Mouse (Mus musculus) right cerebral cortex, adult 2 months (tissue): ENCODE data around the gene Madcam1.
"Not testable (repeated sequence)": the region's sequence is repeated elsewhere in the genome, so short reads cannot be mapped to it uniquely, and the experiment has no call there.

ENCODE experiments used
- DNase-seq, 2 experiments: peaks; one replicate each; pipeline ENCODE4 v3.0.0; 2021 to 2022; ENCODE audit warnings: low spot score in 2 of 2

Gene Madcam1

GRCm38 (mm10) chr10:79689178-79689577, 24.8 kb downstream of the Madcam1 start:
- no peak for DNase-seq

- DNase-seq, result no peak
Measured at GRCm38 (mm10) chr10:79691986-79692548, 27.7 kb downstream of the Madcam1 start.

- no peak for DNase-seq
Measured at GRCm38 (mm10) chr10:79693580-79694378, 29.4 kb downstream of the Madcam1 start.

GRCm38 (mm10) chr10:79694379-79694655, 30.0 kb downstream of the Madcam1 start:
- DNase-seq, result no peak

GRCm38 (mm10) chr10:79695231-79696128, 31.1 kb downstream of the Madcam1 start:
- DNase-seq, result peak; percentile 57 to 74

GRCm38 (mm10) chr10:79696129-79696651, 31.8 kb downstream of the Madcam1 start:
- no peak for DNase-seq

- DNase-seq, result no peak
Measured at GRCm38 (mm10) chr10:79697916-79698315, 33.6 kb downstream of the Madcam1 start.

GRCm38 (mm10) chr10:79698459-79698858, 34.1 kb downstream of the Madcam1 start:
- DNase-seq, result no peak

GRCm38 (mm10) chr10:79700676-79701075, 36.3 kb downstream of the Madcam1 start:
- no peak for DNase-seq

- DNase-seq, result no peak
Measured at GRCm38 (mm10) chr10:79701443-79702129, 37.2 kb downstream of the Madcam1 start.

GRCm38 (mm10) chr10:79702970-79703369, 38.6 kb downstream of the Madcam1 start:
- DNase-seq, result not testable (repeated sequence)

- no peak for DNase-seq
Measured at GRCm38 (mm10) chr10:79703541-79703940, 39.2 kb downstream of the Madcam1 start.

- DNase-seq, result peak; percentile 98 to 99
Measured at GRCm38 (mm10) chr10:79704065-79704969, 40.0 kb downstream of the Madcam1 start, which contains the start of gene Bsg. Gene Bsg (plus strand): TSS chr10:79704491.

- no peak for DNase-seq
Measured at GRCm38 (mm10) chr10:79704970-79705360, 40.6 kb downstream of the Madcam1 start.

GRCm38 (mm10) chr10:79705951-79706350, 41.6 kb downstream of the Madcam1 start:
- no peak for DNase-seq

- no peak for DNase-seq
Measured at GRCm38 (mm10) chr10:79706406-79707094, 42.2 kb downstream of the Madcam1 start.

GRCm38 (mm10) chr10:79707162-79707561, 42.8 kb downstream of the Madcam1 start:
- DNase-seq, result no peak

GRCm38 (mm10) chr10:79707759-79708158, 43.4 kb downstream of the Madcam1 start:
- DNase-seq, result no peak

- no peak for DNase-seq
Measured at GRCm38 (mm10) chr10:79708668-79709067, 44.3 kb downstream of the Madcam1 start.

GRCm38 (mm10) chr10:79709307-79709706, 44.9 kb downstream of the Madcam1 start:
- no peak for DNase-seq
